Mouse (Mus musculus) kidney, adult 9 months (tissue): ENCODE data around the gene Tmem135.
A peak's percentile ranks its signal among the peaks of the same experiment; 100 is the strongest.
"Not testable (repeated sequence)": the region's sequence is repeated elsewhere in the genome, so short reads cannot be mapped to it uniquely, and the experiment has no call there.

Experiments
- DNase-seq: peaks from one replicate; pipeline ENCODE4 v3.0.0; 2022

Gene Tmem135

DNA sequence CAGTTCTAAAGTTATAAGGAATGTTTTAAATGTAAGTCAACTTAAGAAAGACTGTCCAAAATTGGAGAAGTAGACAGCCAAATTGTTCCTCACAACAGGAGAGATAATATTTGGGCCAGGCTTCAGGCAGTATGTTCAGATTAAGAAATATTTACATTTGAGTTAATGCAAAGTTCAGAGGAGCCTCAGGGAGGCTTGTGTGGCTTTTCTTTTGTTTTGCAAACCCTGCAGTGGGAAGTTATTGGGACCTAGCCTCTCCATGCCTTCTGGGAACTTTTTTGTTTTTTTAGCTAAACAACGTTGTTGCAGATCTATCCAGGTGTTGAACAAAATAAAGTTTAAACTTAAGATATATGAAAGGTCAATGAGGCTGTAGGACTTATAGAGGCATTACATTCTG is 84.7 kb downstream of the Tmem135 start:
- DNase-seq, result no peak

DNA sequence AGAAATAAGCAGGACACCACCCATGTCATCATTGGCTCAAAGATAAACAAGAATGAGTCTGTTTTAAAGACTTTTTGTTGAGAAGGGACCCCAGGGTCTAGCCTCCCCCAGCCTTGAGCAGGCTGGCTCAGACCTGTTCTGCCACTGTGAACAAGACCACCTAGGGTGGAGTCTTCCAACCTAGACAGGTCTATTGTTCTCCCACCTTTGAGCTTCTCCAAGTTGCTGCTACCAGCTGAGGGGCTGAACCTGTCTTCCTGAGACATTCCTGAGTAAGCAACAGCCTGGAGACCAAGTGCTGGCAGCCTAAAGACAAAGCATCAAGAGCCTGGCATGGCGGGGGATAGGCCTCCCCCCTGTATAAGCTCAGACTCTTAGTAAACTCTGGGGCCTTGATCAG is 86.9 kb downstream of the Tmem135 start:
- not testable (repeated sequence) for DNase-seq

DNA sequence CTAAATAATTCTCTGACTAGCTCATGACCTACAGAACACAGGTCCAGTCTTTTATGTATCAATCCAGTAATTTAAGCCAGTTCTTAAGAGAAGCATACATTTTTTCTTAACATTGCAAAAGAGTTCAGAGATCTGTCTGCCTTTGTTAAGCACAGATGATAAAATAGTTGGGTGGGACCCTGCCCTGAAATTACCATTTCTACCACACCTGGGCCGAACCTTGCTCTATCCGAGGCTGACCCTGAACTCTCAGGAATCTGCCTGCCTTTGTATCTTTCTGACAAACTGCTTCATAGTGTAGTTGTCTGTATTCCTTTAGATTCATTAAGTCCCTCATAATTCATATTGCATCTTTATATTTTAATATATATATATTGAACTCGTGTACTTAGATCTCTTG is 87.9 kb downstream of the Tmem135 start:
- no peak for DNase-seq

DNA sequence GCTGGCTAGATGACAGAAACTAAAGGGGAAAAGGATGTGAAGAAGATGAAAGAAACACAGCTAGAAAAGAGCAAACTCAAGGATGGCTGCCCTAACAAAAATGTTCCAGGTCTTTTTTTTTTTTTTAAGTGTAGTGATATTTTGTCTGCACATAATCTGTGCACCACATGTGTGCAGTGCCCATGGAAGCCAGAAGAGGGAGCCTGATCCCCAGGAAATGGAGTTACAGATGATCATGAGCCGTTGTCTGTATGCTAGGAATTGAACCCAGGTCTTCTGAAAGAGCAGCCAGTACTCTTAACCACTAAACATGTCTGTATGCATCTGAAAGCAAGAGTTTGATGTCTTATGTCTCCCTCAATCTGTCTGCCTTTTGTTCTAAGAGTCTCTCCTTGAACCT is 92.5 kb downstream of the Tmem135 start:
- no peak for DNase-seq

DNA sequence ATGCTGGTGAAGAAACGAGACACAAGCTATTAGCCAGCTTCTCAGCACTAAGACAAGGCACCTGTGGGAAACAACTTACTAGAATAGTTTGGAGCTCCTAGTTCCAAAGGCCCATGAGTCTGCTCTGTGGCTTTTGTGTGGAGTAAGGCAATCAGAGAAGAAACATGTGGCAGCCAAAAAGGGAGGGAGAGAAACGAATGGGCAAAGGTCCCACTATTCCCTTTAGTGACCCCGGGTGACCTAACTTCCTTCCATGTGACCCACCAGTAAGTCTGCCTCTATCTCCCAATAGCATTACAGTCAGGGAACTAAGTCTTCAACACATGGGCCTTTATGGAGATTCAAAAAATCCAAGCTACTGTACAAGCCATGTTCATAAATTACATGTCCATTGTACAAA is 95.1 kb downstream of the Tmem135 start:
- DNase-seq, result peak; percentile 57

DNA sequence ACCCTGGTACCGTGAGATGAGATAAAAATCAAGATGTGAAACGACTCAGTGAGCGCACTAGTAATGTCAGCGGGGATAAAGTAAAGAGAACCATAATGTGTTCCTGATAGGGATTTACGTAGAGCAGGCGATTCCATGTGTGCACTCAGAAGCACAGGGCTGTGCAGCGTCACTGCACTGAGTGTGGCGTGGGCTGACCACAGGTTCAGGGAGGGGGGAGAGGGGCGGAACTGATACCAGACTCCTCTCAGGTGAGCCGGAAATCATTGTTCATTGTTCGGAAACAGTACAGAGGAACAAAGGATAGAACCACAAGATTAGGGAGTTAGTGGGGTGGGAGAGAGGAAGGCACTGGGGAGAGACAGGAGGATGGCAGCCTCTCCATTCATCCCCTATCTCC is 95.8 kb downstream of the Tmem135 start:
- no peak for DNase-seq

DNA sequence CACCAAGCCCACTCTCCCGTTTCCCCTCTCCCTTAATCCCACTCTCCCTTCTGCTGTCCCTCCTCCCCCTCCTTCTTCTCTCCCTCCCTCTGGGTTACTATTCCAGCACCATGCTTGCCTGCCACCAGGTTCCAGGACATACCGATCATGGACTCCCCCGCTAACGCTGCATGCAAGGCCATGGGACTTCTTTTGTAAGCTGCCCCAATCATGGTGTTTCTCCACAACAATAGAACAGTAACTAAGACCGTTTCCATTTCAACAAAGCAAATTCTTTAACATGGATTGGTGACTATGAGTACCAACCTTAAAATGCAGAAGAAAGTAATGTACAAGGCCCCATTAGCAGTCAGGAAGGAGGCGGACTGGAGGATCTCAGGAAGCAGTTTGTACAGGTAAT is 97.2 kb downstream of the Tmem135 start:
- DNase-seq, result no peak

DNA sequence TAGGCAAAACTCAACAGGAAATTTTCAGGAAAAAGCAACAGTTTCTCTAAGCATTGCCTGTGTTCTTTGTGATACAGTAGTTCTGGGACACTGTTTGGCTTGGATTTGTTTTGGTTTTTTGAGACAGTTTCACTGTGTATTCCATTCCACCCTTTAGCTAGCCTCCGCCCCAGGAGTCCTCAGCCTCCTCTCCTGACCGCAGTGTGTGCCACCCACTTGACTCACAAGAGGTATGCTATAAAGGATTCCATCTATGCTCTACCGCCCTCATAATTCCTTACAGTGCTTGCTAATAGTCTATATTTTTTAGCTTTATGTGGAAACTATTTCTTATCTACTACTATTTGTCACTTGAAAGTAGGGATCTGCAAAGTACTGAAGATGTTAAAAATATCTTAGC is 99.1 kb downstream of the Tmem135 start:
- DNase-seq, result no peak

DNA sequence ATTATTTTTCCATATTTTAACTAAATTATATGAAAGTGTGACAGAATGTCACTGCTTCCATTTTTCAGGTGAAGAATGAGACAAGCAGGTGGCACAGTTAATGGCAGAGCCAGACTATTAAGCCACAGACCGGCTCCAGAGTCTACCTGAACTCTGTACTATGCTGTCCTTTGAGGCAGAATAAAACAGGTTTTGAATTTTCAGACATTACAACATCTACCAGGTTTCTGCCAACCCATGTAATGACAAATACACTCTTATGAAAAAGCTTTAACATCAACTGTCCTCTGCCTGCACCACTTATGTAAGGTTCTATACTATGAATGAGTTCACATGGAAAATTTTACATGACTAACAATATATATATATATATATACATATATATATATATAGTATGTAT is 100.3 kb downstream of the Tmem135 start:
- DNase-seq, result no peak

DNA sequence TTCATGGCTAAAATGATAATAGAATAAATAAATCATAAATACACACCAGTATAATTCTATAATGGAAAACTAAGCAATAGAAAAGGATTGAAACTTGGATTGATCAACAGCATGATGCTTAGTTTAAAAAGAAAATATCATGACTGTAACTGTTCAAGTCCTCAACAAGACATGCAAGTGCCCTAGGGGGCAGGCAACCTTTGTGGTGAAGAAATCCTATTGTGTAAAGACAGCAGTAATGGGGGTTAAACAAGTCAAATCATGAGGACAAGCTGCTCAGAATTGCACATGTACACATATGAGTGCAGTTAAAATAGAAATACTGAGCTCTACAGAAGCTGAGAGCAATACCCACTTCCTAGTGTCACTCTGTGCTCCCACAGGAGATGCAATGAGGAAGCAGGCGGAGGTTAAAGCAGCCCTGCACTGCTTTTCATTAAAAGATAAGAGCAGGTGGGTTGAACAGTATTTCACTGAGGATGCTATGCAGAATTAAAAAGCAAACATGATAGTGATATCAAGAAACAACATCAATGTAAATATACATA is 105.0 kb downstream of the Tmem135 start:
- DNase-seq, result no peak

DNA sequence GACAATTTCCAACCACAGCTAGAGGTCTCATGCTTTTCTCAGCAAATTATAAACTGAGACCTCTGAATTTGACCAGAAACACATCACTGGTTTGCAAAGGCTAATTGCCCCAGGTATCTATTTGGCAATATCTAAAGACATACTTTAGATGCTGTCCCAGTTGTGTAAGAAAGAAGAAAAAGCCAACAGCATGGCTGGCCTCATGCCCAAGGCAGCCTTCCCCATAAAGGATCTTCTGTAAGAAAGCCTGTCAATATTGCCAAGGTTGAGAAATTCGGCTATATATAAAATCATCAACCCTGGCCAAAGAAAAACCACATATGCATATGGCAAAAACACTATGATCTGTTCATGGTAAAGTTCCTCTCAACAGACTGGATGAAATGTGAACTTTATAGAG is 107.1 kb downstream of the Tmem135 start:
- DNase-seq, result no peak

DNA sequence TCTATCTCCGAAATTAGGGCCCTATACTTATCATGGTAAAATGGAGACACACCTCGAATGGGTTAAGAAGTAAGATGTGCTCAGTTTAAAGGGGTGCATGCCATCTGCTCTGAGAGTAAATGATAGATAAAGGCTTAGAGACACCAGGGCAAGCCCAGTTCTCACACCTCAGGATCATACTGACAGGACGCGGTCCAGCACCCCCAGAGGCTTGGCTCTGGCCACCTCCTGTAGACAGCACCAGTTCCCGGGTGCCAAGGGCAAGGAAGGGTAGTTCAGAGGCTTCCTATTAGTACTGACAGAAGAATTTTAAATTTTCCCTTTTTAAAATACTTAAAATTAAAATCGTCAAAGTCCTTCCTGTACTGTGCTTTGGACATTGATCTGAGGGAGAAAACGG is 121.4 kb downstream of the Tmem135 start:
- peak; percentile 47 for DNase-seq

DNA sequence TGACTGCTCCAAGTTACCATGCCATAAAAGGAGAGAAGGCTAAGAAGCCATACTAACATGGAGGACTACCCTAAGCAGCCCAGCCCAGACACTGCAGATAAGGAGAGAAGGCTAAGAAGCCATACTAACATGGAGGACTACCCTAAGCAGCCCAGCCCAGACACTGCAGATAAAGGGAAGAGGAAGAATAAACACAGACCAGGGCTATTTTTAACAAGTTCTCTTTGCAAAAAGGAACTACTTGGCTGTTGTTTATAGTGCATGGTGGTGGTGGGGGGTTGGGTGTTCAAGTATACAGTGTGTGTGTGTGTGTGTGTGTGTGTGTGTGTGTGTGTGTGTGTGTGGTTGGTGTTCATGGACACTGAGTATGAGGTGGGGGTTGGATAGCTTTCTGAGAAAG is 133.6 kb downstream of the Tmem135 start:
- not testable (repeated sequence) for DNase-seq

DNA sequence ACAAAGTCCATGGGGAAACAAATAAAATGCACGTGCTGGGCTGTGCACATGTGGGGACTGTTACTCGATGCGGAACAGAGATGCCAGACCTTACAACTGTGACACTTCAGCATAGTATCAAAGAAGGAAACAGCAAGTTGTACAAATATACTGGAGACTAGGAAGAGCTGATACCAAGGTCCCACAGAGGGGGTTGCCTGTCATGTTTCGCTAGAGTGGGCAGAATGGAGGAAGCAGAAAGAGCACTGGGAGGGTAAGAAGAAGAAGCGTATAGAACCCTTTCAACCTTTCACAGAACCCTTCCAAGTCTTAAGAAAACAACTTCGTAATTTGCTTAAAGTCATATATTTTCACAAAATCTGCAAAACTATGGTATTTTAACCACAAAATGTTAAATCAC is 134.2 kb downstream of the Tmem135 start:
- no peak for DNase-seq

DNA sequence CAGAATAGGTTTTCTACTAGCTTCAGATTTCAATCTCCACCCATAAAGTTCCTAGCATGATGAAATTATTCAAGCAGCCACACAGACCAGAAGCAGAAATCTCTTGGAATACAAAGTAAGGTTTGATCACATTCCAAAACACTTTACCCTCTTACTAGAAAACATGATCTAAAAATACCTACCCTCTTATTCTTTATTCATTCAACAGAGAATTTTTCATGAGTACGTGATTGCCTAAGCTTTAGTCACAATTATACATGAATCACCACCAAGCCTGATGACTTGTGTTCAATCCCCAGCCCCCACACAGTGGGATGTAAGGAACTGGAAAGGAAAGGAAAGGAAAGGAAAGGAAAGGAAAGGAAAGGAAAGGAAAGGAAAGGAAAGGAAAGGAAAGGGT is 136.5 kb downstream of the Tmem135 start:
- DNase-seq, result no peak

DNA sequence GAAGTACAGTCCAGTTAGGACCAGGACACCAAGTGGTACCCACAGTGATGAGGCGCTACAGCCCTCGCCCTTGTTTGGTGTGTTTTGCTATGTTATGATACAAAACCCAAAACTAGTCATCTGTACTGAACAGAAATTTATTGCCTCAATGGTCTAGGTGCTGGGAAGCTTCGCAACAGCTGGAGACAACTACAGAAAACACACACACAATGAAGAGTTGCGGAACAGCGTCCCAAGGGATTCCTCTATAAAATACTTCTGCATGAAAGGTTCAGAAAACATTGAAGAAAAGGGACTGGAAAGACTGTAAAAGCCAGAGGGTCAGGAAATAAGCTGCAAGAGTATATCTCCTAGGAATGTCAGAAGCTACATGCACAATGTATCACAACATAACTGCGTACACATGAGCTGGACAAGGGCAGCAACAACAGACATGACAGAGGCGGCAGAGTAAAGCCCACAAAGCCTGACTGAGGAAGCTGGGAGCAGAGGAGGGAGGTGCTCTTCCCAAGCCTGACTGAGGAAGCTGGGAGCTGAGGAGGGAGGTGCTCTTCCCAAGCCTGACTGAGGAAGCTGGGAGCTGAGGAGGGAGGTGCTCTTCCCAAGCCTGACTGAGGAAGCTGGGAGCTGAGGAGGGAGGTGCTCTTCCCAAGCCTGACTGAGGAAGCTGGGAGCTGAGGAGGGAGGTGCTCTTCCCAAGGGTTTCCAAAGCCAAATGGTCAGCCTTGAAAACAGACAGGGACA is 137.8 kb downstream of the Tmem135 start:
- no peak for DNase-seq

DNA sequence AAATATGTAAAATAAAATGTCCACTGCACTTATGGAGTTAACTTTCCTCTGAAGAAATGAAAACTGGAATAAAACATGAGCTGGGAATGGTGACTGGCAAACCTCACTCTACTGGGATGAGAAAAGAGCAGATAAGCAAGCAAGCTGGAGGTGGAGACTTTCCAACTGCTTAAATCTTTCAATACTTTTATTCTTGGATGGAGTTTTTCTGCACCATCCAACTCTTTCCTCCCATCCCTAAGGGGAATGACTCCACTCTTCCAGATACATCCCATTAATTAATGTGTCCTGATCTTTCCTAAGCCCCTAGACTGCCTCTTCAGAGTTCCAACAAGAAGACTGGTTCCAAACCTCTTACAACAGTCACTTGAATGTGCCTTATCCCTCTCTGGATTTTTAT is 143.1 kb downstream of the Tmem135 start:
- no peak for DNase-seq

DNA sequence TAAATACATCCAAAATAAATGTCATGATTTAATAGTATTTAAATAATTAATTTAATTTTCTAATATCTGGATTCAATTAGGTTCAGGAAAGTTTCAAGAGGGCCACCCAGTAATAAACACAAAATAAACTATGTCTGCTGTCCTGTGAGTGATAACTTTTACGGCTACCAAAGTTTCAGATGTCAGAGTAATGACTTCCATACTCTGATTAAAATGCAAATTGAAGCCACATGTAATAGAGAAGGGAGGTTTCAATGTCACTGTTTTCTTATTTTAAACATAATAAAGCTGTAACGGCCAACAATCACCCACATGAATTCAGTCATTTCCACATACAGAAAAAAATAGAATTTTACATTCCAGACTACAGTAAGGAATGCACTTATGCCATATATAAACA is 145.2 kb downstream of the Tmem135 start:
- DNase-seq, result no peak

DNA sequence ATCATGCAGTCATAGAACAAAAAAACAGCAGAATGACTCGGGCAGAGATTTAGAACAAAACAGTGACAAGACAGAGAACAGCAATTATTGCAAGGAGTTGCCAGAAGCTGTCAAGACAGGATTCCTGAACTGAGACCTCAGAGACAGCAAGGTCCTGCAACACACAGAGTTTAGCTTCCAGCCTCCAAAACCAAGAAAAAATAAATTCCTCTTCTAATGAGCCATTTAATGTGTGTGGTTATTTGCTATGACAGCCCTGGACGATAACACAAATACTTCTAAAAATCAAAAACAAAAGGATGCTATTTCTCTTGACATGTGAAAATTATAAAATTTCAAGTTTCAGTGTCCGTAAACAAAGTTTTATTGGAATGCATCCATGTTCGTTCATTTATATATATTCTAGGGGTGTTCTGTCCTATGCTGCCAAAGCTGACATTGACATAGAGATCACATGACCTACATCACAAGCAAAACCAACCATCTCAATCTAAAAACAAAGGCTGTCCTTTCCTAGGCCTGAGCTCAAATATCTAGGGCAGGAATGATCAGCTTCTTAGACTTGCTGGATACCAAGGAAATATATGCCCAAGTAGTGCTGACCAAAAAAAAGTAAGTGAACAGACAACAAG is 146.0 kb downstream of the Tmem135 start:
- no peak for DNase-seq

DNA sequence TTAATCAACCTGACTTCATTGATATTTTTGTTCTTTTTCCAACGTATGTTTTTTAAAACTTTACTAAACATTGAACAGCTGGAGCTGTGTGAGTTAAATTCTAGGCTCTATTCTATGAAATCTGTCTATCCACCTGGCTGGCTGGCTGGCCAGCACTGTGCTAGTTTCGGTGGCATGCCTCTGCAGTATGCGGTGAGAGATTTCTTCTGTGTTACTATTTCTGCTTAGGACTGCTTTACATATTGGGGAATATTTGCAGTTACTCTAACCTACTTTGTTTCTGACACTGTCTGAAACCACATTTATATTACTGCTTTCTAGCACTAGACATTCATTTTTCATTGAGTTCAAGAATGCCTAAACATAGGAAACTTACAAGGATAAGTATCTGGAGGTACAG is 150.2 kb downstream of the Tmem135 start:
- no peak for DNase-seq

DNA sequence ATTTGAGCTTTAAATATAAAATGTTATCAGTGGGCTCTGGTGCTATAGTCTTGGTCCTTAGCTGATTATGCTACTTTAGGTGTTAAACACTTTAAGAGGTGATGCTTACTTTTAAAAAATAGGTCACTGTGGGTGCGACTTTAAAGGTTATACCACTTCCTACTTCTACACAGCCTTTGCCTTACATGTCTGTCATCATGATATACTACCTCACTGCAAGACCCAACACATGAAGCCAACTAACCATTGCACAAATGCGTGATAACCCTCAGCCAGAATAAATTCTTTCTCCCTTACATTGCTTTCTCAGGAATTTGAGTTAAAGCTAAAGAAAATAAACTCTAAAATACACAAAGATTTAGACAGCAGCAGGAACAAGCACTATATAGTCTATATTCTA is 150.7 kb downstream of the Tmem135 start:
- DNase-seq, result no peak

DNA sequence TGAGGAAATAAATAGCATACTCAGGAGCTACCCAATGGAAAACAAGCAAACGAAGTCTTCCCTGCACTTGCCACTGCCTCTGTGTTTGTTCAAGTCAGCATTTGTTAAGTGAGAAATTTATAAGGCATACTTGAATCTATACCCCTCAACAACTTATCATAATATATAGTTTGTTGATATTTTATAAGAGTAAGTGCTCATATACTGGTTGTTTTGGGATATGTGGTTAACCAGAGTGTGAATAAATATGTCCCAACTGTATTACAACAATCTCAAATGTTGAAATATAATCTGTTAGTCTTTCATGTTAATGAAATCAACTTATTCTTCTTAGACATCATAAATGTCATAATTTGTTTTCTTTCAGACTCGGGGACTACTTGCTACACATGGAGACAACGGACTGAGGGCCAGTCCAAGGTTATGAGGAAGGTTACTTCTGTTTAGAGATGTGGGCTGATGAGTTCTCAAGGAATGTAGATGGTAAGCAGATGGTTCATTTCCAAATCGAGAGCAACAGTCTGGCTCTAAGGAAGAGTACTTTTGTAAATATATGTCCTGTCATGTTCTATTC is 152.1 kb downstream of the Tmem135 start:
- DNase-seq, result no peak

DNA sequence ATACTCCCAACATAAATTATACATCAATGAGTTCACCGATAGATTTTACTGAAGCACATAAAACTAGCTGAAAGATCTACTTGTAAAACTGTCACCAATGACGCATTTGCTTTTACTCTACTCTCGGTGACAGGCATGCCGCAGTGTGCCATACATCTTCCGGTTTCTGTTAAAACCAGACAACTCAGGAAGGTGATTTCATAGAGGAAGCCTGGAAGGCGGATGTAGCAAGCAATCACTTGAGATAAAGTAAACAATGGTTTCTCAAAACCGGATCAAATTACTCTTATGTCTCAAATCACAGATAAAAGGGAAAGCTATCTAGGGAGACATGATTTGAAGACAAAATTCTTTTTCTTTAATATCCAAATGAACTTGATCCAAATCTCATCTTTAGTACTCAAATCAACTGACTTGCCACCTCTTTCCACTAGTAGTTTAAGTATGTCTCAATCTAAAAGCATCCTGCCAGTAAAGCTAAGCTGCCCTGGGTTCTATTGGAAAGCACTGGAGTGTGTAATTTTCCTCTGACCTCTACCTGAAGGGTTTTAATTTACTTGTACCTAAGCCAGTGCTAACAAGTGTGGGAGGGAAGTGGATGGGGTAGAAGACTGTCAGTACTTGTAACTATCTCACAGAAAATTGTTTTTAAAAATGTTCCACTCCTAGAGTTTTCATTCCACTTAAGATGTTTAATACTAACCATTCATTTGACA is 155.7 kb downstream of the Tmem135 start:
- DNase-seq, result peak; percentile 27
